Mouse (Mus musculus) neutrophil, adult 5-6 weeks (primary cell): ENCODE measurements around the gene Nfkbia. TPM values are rescaled to one million over a fixed set of nuclear protein-coding genes. Genes with fewer than 3 reads are reported as not detected.
A peak's percentile ranks its signal among the peaks of the same experiment; 100 is the strongest.

ENCODE experiments used
- ATAC-seq: fragments of 151-379, 151-347 bp; 2 replicates; pipeline ENCODE4 v1.8.0; 2017; ENCODE audit warnings: mild to moderate bottlenecking, moderate TSS enrichment; ENCODE audit not compliant: insufficient number of reproducible peaks, poor library complexity, low FRiP score, severe bottlenecking; ENCODE audit errors: extremely low read depth
- total RNA-seq: library from RNA; stranded (forward); fragments of 200-1000 nt; gene quantifications from 2 replicates; pipeline ENCODE4 v1.2.3, GENCODE M21; 2017

The Nfkbia gene
- total RNA-seq, 1 experiment from 2014 or later = 150 TPM

DNA sequence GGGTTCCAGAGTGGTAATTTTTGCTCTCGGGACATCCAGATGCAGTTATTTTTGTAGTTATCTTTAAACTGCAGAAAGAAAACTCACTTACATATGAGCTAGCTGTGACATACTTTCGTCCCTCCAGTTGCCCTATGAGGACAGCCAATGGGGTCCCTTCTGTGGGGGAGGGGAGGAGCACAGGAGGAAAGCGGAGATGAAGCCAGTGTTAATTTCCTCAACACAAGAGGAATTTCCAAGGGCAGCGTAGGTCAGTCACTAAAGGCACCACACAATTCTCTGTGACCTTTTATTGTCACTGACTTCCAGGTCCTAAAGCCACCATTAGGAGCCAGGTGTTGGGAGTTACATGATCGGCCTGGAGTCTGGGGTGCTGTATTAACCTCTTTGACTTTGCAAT, 22.0 kb downstream of the Nfkbia start:
- ATAC-seq = no peak

DNA sequence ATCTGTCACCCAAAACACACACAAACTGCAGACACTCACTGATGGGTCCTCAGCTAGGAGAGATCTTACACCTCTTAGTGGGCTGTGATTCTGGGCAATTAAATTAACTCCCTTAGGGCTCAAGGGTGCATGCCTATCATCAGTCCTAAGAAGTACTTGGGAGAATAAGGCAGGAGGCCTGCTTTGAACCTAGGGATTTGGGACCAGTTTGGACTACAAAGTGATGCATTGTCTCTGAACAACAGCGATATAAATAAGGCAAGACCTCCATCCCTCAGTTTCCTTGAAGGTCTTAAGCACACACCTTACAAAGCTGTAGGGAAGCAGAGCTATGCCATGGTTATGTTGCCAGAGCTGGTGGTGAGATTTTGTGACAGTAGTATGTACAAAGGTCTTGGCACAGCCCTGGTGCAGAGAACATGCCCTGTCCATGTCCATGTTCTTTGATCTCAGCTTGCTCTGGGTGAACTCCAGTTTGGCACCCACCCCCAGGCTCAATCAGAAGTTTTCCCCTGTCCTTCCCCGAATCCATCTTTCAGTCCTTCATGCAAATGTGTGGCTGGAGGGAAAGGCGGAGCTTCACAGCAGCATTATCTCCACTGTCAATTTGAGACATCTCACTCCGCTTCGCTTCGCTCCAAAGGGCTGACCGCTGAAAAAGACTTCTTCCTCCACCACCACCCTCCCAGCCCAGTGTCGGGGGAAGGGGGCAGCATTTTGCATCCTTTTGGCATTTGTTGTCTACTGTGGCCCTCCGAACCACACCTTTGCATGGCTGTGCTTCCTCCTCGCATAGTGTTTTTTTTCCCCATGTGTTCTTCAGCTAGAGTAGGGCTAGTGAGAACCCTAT, 24.9 kb downstream of the Nfkbia start:
- no peak for ATAC-seq

DNA sequence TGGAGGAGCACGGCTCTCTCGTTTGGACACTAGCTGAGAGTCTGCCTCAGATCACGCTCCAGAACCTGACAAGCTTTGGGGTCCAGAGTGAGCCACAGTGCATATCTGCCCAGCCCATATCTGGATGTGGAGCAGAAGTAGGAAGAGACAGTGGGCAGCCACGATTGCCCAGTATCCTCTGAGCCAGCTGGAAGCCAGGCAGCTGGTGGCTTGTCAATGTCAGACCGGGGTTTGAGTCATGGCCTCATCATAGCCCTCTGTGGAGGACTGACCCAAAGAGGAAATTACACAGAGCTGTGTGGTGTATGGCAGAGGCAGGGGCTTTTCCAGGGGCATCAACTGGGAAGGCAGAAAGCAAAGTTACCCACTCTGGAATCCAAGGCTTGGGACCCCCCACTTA, 25.6 kb downstream of the Nfkbia start:
- no peak for ATAC-seq

DNA sequence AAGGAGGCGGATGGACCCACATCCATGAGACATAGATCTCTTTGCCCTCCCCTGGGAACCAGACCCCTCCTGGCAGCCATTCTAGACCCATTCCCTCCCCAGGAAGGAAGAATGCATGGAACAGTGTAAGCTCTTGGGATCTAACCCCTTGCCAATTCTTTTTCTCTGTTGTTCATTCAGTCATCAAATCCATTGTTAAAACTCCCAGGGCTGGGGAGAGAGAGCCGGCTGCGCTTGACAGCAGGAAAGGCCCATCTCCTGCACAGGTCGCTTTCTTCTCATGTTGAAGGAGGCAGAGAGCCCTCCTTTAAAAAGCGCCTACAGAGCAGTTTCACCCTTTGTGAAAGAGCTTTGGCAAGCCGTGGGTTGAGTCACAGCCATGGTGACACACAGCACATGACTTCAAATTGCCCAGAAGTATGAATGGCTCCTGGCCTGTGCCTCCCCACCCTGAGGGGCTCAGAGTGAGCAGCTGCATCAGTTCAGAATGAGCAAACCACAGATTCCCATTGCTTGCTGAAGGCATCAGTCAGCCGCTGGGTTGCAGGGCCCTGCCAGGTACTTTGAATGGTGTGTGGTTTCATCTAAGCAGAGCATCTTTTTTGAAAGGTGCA, 26.3 kb downstream of the Nfkbia start:
- peak; percentile 20; the same call in 1 of the 2 replicates for ATAC-seq

DNA sequence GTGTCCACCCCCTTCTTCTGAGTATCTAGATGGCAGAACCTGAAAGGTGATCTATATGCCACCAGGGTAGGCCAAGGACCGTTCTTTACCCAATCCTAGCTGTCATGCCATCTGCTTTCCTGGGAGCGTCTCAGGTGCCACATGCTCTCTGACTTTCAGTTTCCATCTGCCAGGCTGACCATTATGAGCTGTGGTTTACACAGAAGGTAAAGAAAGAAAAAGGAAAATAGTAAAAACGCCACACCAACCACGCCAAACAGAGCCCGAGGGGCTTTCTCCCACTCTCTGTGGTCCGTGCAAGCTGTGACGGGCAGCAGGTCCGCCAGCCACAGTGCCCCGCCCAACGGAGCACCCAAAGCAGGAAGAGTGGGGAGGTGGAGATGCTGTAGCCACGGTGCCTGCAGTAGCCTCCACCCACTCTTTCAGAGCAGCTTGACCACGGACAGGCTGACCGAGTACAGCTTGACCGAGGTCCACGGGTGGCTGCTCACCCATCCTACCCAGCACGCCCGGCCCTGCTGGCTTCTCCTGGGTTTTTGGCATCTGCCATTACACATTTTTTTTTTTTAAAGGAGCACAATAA, 27.0 kb downstream of the Nfkbia start:
- peak; percentile 72 for ATAC-seq

DNA sequence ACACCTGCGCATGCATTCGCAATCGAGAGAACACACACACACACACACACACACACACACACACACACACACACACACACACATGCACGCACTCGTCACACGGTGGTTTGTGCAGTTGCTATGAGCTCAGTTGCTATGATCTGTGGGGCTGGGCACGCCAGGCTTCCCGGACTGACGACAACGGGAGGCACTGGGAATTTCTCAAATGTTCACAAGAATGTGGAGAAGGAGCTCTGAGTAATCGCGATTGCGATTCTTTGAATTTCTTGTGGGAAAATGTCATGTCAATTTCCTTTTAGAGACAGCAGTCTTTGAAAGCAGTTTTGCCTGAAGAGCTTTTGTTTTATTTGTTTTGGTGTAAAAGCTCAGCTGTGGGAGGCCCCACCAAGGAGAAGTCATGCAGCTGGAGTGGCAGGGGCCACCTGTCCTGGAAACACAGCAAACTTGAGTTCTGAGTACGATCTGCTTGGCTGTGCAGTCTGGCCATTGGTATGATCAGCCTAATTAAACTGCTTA, 27.5 kb downstream of the Nfkbia start:
- peak; percentile 21; the same call in 1 of the 2 replicates for ATAC-seq

DNA sequence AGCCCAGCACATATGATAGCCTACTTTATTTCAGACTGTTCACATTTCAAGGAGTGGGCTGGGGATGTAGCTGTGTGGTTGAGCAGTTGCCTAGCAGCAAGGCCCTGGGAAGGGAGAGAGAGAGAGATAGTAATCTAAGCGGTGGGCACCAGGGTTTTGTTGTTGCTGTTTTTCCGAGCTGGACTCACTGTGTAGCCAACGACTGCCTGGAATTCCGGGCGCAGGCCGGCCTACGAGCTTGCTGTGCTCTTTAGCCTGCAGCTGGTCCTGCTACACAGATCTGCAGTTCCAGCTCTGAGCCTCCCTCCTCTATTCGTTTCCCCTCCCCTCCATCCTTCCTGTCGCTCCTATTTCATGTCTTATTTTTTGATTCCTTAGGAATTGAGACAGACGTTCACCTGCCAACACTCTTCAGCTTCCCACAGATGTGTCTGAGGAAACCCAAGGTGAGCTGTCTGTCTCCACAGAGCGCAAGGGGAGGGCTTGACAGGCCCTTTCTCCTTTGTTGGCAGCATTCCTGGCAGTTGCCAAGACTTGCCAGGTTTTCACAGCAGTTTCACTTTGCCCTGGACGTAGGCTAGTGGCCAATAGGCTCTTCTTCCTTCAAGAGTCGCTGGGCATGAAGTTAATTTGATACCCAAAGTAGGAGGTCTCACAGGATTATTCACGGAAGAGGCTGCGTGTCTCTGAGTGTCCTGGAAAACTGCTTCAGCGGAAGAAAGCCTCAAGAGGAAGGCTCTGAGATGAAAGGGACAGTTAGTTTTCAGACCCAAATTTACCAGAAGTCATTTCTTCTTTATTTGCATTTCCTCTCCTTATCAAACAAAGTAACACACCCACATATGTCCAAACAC, 28.2 kb downstream of the Nfkbia start:
- ATAC-seq = no peak

DNA sequence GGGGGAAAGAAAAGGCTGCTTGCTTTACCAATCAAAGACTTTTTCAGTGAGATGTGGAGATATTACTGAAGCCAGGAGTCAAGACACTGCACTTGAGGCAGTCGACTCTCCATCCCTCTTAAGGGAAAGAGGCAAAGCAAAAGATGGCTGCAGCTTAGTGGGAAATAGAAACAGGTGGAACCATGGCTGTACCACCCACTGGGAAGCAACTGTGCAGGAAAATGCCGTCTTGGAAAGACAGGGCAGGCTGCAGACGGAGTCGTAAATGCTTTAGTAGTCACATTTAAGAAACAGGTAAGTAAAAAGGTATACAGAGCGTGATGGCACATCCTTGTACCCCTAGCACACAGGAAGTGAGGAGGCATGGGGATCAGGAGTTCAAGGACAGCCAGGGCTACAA, 29.4 kb downstream of the Nfkbia start:
- no peak for ATAC-seq

DNA sequence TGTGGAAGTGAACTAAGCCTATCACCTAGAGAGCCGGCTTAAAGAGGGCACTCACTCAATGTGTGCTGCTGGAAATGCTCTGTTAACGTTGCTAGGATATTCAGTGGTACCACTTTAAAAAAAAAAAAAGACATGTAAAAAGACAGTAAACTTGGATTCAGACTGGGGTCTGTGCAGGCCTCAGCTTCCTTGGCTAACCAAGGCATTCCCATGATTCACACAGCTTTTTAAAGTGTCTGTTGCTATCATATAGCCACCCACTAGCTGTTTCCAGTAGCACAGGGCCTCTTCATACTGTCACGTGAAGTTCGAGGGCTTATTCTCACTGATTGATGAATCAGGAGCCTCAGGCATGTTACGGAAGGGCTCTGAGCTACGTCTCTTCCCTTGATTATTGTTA, 30.0 kb downstream of the Nfkbia start:
- ATAC-seq = no peak

DNA sequence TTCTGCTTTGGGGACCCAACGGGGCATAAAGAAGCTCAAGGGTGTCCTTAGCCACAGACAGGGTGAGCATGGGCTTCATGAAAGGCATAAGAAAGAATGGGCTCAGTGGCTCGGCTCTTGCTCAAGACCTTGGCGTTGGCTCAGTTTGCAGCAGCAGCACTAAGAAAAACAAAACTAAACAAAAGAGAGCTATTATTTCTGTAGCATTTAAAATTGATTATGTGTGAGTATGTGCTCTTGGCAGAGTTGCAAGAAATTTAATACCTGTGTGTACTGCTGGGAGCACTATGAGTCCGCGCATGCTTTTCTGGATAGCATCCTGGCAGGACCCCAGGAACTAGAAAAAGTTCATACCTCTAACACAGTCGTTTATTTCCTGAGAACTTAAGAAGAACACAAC, 30.7 kb downstream of the Nfkbia start:
- ATAC-seq = no peak

DNA sequence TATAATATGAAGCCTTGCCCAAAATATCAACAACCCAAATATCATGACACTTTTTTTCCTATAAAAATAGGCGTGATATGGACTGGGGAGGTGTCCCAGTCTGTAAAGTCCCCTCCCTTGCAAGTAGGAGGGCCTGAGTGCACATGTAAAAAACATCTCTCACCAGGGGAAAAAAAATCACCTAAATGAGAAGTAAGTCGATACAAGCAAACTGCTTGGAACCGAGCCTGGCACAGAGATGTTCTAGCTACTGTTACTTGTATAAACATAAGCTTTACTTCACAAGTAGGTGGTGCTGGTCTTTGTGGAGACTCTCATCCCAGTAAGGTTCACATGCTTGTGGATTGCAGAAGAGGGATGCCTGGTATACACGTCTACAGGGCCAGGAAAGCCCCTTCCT, 31.5 kb downstream of the Nfkbia start:
- ATAC-seq = no peak

DNA sequence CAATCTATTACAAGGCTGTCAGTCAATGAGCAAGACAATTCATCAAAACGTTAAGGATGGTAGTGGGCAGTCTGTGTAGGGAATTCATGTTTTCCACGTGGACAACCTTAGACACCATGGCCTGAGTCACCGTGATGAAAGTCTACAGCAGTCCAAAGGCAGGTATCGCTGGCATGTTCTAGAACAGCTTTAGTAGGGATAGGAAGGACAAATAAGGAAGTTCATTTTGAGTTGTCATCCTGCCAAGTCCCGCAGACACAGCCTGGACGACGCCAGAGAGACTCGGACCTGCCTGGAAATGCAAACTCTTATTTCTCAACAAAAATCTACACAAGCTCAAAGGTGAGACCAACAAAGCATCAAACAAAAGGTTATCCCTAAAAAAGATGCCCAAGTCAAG, 32.7 kb downstream of the Nfkbia start:
- ATAC-seq = peak; percentile 59; the same call in 1 of the 2 replicates

DNA sequence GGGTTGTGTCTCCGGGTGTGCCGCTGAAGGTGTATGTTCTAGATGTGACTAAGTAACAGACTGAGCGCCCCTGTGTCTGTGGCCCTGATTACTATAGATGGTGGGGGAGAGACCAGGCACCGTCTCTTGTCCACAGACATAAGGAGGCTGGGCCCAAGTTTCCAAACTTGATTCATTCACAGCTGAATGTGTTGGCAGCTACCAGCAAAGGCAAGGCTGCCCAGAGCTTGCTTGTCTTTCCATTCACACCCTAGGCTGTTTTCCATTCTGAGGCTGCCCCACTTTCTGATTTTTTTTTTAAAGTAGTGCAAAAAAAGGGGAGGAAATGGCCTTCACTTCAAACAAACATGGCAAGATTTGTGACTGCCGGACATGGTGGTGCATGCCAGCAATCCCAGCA, 35.6 kb downstream of the Nfkbia start:
- ATAC-seq = no peak

DNA sequence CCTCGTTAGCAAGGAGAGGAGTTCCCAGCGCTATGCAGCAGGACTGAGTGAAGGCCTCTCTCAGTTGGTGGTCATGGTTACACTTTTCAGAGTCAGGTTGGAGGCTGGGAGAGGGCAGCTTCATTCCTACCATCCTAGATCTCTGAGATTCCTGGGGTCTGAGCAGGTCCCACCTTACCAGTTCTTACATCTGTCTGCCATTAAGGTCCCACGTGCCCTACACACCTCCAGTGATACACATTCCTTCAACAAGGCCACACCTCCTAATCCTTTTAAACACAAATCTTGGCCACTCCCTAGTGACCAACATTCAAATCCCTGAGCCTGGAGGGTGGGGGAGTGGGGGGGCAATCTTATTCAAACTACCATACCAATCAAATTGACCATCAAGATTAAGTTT, 36.3 kb downstream of the Nfkbia start:
- no peak for ATAC-seq

DNA sequence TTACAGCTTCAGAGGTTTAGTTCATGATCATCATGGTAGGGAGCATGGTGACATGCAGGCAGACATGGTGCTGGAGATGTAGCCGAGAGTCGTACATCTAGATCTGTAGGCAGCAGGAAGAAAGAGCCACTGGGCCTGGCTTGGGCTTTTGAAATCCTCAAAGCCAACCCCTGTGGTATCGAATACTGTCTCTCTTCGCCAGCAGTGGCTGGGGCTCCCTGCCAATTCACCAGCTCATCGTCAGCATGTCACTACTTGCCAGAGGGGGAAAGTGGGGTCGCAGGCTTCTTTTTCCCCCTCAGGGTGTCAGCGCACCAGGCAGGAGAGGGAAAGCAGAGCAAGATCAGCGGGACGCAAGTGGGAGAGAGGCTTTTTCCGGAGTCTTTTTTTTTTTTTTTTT, 37.2 kb downstream of the Nfkbia start:
- ATAC-seq = no peak

DNA sequence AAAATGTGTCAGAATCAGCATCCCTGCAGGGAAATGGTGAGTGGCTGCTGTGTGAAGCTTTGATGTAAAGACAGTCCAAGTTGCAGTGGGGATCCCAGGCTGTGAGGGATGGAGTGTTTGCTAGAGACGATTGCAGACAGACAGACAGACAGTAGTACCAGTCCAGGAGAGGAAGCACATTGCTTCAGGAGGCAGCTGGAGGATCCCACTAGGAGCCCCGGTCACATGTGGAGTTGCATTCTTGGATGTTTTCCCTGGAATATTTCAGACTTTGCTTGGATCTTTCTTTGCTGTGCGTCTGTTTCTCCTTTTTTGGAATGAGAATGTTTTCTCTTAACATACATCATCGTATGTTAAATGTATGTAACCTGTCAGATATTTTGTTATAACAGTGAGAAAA, 38.5 kb downstream of the Nfkbia start:
- ATAC-seq = no peak

DNA sequence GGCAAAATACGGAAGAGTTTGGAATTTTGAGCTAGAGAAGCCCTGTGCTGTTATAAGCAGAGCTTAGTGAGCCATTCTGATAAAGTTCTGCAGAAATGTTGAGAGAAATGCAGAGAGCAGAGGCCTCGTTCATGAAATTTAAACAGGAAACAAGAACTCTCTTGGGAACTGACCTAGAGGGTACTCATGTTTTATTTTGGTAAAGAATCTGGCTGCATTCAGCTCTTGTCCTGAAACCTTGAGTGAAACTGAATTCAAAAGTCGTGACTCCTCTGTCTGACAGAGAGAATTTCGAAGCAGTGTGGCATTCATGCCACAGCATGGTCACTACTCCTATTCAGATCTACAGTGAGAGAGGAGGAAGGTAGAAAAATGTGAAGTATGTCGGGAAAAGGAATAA, 39.6 kb downstream of the Nfkbia start:
- ATAC-seq = no peak

DNA sequence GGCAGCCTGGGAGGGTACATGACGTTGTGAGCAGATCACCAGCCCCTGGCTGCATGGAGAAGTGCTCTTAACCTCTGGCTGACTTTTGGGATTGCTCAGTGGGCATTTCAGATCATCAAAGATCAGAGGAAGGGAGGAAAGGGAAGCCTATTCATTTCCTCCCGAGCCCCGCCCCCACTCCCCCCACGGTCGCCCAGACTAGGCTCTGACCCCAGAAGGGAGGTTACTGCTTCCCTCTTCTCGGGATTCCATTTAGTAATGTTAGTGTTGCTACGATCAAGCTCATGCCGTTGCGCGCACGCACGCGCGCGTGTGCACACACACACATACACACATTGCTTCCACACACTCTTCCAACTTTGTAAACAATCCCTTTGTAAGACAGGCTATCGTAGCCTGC, 42.0 kb downstream of the Nfkbia start:
- ATAC-seq = no peak

DNA sequence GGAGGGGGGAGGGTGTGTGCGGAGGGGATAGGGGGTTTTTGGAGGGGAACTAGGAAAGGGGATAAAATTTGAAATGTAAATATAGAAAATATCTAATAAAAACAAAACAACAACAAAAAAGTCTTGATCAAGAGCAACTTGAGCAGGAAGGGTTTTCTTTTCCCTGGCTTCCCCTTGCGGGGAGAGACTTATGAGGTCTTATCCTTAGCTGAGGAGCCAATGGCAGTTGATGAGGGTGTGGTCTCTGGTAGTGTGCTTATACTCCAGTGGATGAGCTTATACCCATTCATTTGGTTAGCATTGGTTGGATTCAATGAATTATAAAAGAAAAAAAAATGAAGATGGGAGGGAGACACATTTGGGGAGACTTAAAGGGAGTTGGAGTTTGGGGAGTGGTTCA, 43.4 kb downstream of the Nfkbia start:
- no peak for ATAC-seq
